Mouse (Mus musculus) urinary bladder, postnatal 36 days (tissue): ENCODE results near the gene Grb2.
"Not testable (repeated sequence)": the region's sequence is repeated elsewhere in the genome, so short reads cannot be mapped to it uniquely, and the experiment has no call there.

ENCODE experiments used
- DNase-seq, 2 experiments: peaks; one replicate each; pipeline ENCODE4 v3.0.0; 2022; ENCODE audit warnings: low spot score in 2 of 2, mixed read lengths in 1 of 2

The Grb2 gene

DNA sequence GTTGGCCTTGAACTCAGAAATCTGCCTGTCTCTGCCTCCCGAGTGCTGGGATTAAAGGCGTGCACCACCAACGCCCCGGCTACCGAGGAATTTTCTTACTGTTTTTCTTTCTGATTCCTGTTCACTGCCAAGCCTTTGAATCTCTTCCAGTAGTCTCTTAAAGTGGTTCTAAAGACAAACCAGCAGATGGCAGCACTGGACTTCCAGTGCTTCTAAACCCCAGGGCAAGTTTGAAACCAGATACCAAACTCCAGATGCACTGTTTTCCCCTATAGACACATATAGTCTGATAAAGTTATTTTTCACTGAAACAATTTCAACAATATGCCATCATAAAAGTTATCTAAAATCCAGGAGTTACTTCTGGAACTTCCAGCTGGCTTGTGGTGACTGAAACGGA lies 60.9 kb downstream of the Grb2 start:
- peak; percentile 41 to 43 for DNase-seq

- no peak for DNase-seq
Observed at GRCm38 (mm10) chr11:115646439-115646838, 62.0 kb downstream of the Grb2 start.

- not testable (repeated sequence) for DNase-seq
Observed at GRCm38 (mm10) chr11:115645498-115645897, 62.9 kb downstream of the Grb2 start.

GRCm38 (mm10) chr11:115644308-115644707 lies 64.1 kb downstream of the Grb2 start:
- no peak for DNase-seq

GRCm38 (mm10) chr11:115643265-115643664 lies 65.1 kb downstream of the Grb2 start:
- DNase-seq: no peak

GRCm38 (mm10) chr11:115642705-115643104 lies 65.7 kb downstream of the Grb2 start:
- DNase-seq: no peak

- no peak for DNase-seq
Observed at GRCm38 (mm10) chr11:115641664-115642036, 66.7 kb downstream of the Grb2 start.

DNA sequence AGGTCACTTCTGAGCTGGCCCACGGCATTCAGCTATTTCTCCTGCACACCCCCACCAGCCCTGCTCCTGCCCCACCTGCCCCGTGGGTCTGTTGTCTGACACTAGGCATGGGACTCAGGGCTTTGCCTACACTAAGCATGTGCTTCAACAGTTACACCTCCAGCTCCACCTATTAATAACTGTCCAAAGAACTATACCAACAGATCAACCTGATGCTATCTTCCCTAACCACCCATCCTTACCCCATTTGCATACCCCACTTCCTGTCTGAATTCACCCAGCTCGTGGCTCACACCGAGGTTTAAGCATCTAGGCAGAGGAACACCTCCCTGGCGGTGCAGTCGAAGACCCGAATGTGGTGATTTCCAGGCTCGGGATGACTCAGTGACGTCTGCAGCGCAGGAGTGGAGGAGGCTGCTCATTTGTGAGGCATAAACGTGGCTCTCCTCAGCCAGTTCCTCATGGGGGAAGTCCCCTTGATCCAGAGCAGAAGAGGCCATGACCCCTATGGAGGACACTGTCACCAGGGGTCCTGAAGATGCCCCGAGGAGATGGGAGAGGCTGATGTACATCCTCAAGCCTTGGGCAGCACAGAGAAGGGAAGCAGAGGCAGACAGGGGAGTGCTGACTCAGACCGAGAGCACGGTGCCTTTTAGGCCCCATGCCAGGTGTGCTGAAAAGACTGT lies 67.3 kb downstream of the Grb2 start:
- no peak for DNase-seq

- no peak for DNase-seq
Observed at GRCm38 (mm10) chr11:115640311-115640828, 68.0 kb downstream of the Grb2 start.

- DNase-seq: no peak
Observed at GRCm38 (mm10) chr11:115639540-115639939, 68.9 kb downstream of the Grb2 start.

GRCm38 (mm10) chr11:115638498-115639409 lies 69.6 kb downstream of the Grb2 start:
- no peak for DNase-seq

GRCm38 (mm10) chr11:115636960-115637359 lies 71.4 kb downstream of the Grb2 start:
- DNase-seq: no peak

DNA sequence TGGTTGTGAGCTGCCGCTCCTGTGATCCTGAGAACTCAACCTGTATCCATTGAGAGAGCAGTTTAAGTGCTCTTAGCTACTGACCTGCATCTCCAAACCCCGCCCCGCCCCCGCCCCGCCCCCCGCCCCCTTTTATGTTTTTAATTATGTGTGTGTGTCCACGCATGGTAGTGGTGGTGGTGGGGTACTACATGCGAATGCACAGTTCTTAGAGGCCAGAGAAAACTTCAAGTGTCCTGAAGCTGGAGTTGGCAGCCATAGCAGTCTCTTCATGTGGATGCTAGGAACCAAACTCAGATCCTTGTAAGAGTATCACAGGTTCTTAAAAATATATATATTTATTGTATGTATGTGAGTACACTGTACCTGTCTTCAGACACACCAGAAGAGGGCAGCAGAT lies 72.9 kb downstream of the Grb2 start:
- DNase-seq: no peak

GRCm38 (mm10) chr11:115635041-115635440 lies 73.4 kb downstream of the Grb2 start:
- no peak for DNase-seq

DNA sequence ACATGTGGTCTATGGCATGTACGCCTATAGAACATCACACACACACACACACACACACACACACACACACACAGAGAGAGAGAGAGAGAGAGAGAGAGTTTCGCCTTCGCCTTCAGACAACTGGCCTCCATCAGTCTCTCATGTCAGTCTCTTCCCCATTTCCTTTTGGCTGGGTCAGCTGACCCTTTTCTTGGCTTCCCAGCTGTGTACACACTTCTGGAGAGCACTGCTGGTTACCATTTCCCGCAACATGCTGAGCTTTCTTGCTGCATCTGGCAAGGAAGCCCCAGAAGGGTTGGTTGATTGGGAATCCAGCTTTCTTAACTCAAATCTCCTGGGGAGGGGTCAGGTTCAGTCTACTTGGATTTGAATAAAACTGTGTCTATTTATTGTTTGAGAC lies 74.3 kb downstream of the Grb2 start:
- no peak for DNase-seq

DNA sequence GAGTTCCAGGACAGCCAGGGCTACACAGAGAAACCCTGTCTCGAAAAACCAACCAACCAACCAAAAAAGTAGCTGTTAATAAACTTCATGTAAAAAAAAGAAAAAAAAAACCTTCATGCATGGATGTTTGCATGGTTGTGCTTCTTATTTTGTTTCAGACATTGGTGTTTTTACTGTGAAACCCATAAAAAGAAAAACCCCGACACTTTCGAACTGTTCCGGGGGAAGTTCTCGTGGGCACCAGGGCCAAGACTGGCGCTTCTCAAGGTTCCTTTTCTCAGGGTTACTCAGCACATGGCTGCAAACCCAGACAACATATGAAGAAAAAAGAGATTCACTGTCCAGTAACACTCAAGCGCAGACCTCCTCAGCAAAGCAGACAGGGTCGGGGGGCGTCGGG lies 75.5 kb downstream of the Grb2 start:
- no peak for DNase-seq

GRCm38 (mm10) chr11:115632247-115632646 lies 76.2 kb downstream of the Grb2 start:
- DNase-seq: no peak

DNA sequence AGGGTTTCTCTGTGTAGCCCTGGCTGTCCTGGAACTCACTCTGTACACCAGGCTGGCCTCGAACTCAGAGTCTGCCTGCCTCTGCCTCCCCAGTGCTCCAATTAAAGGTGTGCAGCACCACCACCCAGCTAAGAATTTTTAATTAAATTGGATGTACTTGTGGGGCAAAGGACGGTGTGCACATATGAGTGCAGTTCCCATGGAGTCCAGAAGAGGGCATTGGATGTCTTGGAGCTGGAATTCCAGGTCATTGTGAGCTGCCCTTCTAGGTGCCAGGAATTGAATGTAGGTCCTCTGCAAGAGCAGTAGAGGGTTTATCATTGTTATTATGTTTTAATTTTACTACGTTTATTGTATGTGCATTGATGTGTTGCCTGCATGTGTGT lies 76.9 kb downstream of the Grb2 start:
- DNase-seq: no peak

DNA sequence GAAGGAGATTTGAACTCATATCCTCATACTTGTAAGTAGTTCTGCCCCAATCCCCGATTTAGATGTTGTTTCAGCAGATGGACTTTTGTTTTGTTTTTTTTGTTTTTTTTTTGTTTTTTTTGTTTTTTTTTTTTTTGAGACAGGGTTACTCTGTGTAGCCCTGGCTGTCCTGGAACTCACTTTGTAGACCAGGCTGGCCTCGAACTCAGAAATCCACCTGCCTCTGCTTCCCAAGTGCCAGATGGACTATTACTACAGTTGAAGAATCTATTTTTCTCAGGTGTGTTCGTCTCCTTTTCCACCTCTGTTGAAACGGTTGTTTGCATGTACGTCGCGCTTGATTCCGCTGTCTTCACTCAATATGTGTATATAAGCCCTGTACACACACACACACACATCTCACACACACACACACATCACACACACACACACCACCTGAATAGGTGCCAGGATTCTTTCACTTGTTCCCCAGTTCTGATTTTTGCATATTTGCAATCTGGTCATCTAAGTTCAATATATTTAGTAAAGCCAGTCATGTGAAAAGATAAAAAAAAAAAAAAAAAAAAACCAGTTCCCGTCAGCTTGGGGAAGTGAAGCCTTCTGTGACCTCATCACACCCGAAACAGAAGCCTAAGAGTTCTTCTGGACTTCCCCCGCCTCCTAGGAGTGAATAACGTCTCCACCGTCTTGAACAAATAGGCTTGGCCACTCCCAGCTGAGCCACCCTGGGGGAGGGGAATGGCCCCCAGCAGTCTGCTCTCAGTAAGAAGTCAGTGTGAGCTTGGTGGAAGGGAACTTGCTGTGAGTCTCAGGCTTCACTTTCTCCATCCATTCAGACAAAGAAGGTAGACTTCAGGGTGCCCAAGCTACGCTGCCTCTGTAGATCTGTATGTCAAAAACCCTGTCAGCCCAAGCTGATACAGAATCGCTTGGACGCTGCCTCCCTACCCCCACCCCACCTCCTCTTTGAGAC lies 77.6 kb downstream of the Grb2 start:
- DNase-seq: peak in 1 of 2 experiments; percentile 51

DNA sequence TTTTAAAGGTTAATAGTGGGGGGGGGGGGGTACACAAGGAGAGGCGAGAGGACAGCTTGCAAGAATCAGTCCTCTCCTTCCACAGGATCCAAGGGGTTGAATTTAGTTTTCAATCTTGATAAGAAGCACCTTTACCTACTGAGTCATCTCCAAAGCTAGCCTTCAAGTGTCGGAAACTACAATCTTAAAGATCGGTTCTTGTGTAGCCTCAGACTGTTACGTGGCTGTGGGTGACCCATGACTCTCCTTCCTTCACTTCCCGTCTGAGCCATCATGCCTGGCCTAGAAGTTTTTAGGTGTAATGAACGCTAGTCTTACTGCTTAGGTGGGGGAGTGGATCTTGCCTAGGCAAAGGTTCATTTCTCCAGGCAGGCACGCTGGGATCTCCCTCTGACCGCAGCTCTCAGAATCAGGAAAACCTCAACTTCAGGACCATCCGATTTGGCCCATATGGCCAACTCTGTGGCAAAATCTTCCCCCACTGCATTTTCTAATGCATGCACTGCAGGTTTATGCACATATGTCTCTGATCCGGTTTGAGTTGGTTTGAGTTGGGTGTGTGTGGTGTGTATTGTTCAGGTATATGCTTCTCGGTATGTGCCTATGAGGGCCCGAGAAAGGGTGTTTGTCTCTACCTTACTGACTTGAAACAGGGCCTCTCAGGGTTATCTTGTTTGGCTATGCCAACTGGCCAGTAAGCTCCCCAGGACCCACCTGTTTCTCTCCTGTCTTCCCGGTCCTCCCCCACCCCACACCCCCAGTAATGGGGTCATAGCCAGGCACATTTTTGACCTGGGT lies 78.5 kb downstream of the Grb2 start:
- no peak for DNase-seq
